Mouse (Mus musculus): ENCODE results near the gene Stk19. TPM values are rescaled to one million over a fixed set of nuclear protein-coding genes. Genes with fewer than 3 reads are reported as not detected.
A peak's percentile ranks its signal among the peaks of the same experiment; 100 is the strongest.

Stk19 gene
- polyA plus RNA-seq (2012; rRNA removed): 49.5 and 57.9 TPM in 2 replicates

GRCm38 (mm10) chr17:34836856-34837221, at the start of gene Stk19, which contains the start of gene Dxo:
Gene Stk19, minus strand, starts transcription at chr17:34836945.
Gene Dxo, plus strand, starts transcription at chr17:34837019.
- whole genome bisulfite sequencing: under 1% methylated on average over 40 of the region's 40 CpGs
- DNase-seq (ENCODE audit: low read depth, low spot score): peak; percentile 76

DNA sequence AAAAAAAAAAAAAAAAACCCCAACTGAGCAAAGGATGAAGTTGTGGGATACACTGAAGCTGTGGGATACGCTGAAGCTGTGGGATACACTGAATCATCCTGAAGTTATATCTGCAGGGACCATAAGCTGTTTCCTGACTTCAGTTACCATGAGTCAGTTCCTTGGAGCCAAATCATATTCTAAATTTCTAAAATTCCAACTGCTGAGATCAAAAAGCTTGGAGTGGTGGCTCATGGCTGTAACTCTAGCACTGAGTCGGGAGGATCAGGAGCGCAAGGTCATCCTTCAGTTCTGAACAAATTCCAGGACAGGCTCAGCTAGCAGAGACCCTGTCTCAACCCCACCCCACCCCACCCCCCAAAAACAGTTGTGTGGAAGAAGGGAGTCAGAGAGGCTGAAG, 48.9 kb upstream of the Stk19 start:
- no peak for DNase-seq (ENCODE audit: low read depth, low spot score)
- WGBS: 78% methylated on average over 3 of the region's 3 CpGs

- no peak for DNase-seq (ENCODE audit: low read depth, low spot score)
- WGBS: 92% methylated on average over 6 of the region's 6 CpGs
Observed at GRCm38 (mm10) chr17:34884704-34885103, 48.0 kb upstream of the Stk19 start.

- 75% methylated on average over 3 of the region's 3 CpGs for WGBS
- no peak for DNase-seq (ENCODE audit: low read depth, low spot score)
Observed at GRCm38 (mm10) chr17:34883332-34883731, 46.6 kb upstream of the Stk19 start.

DNA sequence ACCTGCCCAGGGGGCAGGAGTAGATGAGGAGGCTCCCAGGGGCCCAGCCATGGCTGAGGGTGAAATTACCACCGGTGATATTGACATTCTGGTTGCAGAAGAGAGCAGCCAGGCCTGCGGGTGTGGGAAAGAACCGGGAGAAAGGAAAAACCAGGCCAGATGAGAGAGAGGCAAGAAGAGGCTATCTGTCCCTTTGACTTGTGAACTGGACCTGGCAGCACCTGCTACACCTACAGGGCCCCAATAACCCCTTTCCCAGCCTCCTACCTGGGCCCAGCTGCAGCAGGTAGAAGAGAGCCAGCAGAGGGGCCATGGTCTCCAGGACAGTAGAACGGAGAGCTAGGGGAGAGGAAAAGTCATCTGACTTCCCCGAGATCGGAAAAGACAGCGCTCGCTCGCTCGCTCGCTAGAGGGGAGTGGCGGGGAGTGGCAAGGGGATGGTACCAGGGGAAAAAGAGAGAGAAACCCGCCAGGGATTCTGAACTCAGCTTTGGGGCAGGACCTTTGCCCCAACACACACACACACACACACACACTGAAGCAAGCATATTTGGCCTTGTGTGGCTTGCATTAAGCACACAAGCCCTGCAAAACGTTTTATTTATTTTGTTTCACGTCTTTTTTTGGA, 45.1 kb upstream of the Stk19 start, which contains the start of gene Gm20547:
Gene Gm20547, minus strand, starts transcription at position 360 of the 628 bp plus-strand sequence.
- 10% methylated on average over 15 of the region's 15 CpGs for WGBS
- no peak for DNase-seq (ENCODE audit: low read depth, low spot score)

DNA sequence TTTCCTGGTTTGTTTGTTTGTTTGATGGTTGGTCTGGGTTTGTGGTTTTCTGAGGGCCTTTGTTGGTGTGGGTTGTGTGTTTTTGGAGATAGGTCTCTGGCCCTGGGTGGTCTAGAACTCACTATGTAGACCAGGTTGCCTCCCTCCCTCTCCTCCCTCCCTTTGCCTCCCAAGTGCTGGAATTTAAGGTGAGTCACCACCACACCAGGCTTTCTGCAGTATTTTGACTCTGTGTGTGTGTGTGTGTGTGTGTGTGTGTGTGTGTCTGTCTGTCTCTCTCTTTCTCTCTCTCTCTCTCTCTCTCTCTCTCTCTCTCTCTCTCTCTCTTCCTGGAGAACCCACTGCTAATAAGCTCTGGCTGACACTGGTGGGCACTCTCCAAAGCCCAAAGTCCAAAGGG, 44.4 kb upstream of the Stk19 start:
- no peak for DNase-seq (ENCODE audit: low read depth, low spot score)

- no peak for DNase-seq (ENCODE audit: low read depth, low spot score)
- WGBS: 51% methylated on average over 11 of the region's 11 CpGs
Observed at GRCm38 (mm10) chr17:34879336-34879879, 42.7 kb upstream of the Stk19 start, which contains the start of gene Zbtb12. Gene Zbtb12, plus strand, starts transcription at chr17:34879483.

- 74% methylated on average over 6 of the region's 6 CpGs for WGBS
- no peak for DNase-seq (ENCODE audit: low read depth, low spot score)
Observed at GRCm38 (mm10) chr17:34874321-34874720, 37.6 kb upstream of the Stk19 start.

DNA sequence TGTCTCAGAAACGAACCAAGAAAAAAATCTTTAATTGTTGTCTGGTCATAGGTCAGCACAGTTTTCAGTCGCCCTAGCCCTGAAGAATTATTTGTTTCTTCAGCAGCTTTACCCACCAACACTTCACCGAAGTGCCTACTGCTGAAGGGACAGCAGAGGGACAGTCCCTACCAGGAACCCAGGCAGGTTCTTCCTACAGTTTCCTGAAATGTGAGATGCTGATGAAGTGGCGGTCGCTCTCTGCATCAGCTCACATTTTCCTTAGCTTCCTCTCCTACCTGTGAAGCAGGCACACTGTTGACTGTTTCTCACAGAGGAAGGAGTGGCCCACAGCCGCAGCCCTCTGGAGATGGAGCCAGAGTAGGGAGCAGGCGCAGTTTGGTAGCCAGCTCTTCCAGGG, 29.2 kb upstream of the Stk19 start:
- 26% methylated on average over 7 of the region's 7 CpGs for WGBS
- no peak for DNase-seq (ENCODE audit: low read depth, low spot score)

GRCm38 (mm10) chr17:34862416-34863081, 25.8 kb upstream of the Stk19 start, which contains the start of gene Cfb:
Gene Cfb, minus strand, starts transcription at chr17:34862518.
- 27% methylated on average over 8 of the region's 8 CpGs for WGBS
- DNase-seq (ENCODE audit: low read depth, low spot score): peak; percentile 47

DNA sequence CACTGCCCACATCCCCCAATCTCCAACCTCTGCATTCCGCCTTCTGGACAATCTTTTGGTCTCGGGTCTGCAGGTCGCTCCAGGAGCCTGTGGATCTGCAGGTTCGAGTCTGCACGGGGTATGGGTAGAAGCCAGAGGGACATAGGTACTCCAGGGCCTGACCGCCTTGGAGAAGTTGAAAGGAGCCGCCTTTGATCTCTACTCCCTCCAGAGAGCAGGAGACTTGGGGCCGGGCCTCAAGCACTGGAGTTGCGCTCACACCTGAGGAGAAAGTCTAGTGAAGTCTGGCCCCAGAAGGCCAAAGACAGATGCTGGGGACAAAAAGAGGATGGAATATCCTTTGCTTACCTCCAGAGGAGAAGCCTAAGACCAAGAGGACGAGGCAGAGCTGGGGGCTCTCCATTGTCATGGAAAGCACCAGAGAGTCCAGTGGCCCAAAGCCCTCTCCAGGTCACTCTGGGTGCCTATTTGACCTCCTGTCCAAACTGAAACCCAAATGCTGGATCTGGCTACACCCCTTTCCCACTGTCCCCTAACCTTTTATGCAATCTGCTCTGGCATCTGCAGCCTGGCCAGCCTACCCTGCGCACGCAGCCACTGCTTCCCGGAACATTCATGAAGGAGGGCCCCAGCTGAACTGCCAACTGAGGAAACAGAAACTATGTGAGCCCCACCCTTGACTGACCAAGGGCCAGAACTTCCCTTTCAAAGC, 25.1 kb upstream of the Stk19 start:
- 35% methylated on average over 13 of the region's 13 CpGs for whole genome bisulfite sequencing
- peak; percentile 53 for DNase-seq (ENCODE audit: low read depth, low spot score)

- 84% methylated on average over 9 of the region's 9 CpGs for WGBS
- no peak for DNase-seq (ENCODE audit: low read depth, low spot score)
Observed at GRCm38 (mm10) chr17:34860514-34860913, 23.8 kb upstream of the Stk19 start.

DNA sequence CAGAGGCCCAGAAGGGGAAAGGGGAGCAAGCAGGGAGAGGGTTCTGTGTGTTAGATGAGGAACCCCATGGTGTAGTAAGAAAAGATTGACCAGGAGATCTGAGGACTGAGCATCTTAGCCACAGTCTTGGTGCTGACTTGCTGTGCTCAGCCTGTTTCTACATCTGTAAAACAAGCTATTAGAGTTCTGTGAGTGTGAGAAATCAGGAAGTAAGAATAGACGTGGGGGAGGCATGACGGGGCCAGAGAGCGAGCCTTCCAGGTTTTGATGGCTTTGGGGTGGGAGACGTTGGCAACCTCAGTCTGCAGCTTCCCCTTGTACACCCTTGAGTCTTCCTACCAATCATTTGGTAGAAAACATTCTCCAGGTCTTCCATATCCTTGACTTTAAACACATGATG, 21.9 kb upstream of the Stk19 start:
- no peak for DNase-seq (ENCODE audit: low read depth, low spot score)
- WGBS: 76% methylated on average over 4 of the region's 4 CpGs

GRCm38 (mm10) chr17:34855825-34856224, 19.1 kb upstream of the Stk19 start:
- 26% methylated on average over 3 of the region's 3 CpGs for WGBS
- DNase-seq (ENCODE audit: low read depth, low spot score): no peak

DNA sequence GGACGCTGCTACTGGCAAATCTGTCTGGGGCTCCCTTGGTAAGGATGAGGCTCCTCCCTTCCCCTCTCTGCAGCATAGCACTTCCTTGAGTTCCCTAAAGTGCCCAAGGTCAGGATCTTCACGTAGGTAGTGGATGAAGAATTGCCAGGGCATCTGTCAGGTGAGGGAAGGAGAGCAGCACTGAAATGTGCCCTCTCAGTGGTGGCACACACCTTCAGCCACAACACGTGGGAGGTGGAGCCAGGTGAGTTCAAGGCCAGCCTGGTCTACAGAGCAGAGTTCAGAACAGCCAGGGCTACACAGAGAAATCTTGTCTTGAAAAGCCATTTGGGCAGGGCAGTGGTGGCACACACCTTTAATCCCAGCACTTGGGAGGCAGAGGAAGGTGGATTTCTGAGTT, 18.0 kb upstream of the Stk19 start:
- DNase-seq (ENCODE audit: low read depth, low spot score): no peak

GRCm38 (mm10) chr17:34853511-34853910, 16.8 kb upstream of the Stk19 start:
- DNase-seq (ENCODE audit: low read depth, low spot score): no peak
- 74% methylated on average over 8 of the region's 8 CpGs for WGBS

More for the DNA sequence above, 18.0 kb upstream of the Stk19 start:
- WGBS: 36% methylated on average over 3 of the region's 3 CpGs

DNA sequence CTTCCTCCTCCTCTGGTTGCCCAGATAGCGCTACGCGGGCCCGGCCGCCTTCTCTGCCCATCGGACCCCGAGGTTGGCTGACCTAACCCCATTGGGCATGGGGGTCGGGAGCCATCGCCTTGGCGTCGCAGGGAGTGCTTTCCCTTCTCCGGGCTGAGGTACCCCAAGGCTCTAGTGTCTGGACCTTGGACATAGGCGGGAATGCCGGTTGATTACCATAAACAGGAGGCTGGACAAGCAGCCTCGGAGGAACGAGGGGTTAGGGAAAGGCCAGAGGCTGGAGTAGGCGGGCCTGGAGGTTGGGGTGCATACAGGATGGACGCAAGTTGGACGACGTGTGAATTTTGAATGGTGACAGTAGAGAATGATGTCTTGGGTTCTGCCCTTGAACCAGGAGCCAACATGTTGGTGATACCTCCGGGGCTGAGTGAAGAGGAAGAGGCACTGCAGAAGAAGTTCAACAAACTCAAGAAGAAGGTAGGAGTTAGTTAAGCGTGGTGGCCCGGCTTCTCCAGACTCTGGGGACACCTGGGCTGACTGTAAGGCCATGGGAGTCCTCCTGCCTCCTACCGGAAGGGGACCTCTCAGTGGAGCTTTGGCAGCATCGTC, 13.9 kb upstream of the Stk19 start:
- no peak for DNase-seq (ENCODE audit: low read depth, low spot score)
- WGBS: under 1% methylated on average over 25 of the region's 25 CpGs

GRCm38 (mm10) chr17:34849722-34850516, 13.2 kb upstream of the Stk19 start, which contains the start of the genes Skiv2l and Nelfe:
Gene Skiv2l, minus strand, starts transcription at chr17:34850210.
Gene Nelfe, plus strand, starts transcription at chr17:34850391.
- under 1% methylated on average over 62 of the region's 65 CpGs for WGBS

DNA sequence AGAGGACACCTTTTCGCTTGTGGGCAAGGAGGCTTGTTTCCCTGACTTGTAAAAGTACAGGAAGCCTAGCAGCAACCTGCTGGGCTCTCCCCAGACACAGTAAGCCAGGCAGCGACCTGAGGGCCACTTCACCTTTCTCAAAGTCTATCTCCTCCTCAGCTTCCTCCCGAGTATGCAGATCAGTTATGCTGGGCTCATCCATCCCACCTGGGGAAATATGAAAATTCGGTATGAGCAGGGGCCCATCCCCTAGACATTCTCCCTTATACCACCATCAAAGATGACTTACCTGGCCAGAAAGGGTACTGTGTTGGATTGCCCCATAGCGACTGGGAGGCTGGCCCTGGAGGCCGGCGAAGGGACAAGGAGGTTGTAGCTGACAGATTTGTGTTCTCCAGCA, 10.9 kb upstream of the Stk19 start:
- WGBS: 94% methylated on average over 7 of the region's 7 CpGs
- DNase-seq (ENCODE audit: low read depth, low spot score): no peak

More at GRCm38 (mm10) chr17:34849722-34850516, 13.2 kb upstream of the Stk19 start, which contains the start of the genes Skiv2l and Nelfe:
- DNase-seq (ENCODE audit: low read depth, low spot score): peak; percentile 80
